ENCODE assay signal across 13 mouse cellular contexts in the genomic region with DNA sequence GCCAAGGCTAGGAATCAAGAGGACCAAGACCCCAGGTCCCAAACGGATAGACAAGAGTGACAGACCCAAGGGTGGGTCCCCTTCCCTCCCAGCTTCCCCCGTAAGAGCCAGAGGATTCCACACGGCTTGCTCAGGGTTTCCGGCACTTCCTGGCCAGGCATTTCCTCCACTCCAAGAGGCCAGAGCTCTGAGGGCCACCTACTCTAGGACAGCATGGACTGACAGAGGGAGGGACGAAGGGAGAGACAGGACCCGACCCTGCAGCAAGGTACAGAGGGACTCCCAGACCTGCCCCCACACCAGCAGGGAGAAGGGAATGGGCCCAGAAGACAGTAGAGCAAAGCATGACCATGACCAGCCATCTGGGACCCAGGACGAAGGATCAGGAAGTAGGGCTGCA. TPM values are rescaled to one million over a fixed set of nuclear protein-coding genes. Genes with fewer than 3 reads are reported as not detected.
DNase-seq lines count a peak whose midpoint lies in the region; ATAC-seq and TF ChIP-seq lines count a peak whose summit lies in the region.
"Had no signal": no experiment of that assay in that cellular context is flagged by ENCODE, and none has a peak within 500 bp of the region (broad histone marks: within the 10 kb centered on the region; RNA-seq: fewer than 3 reads in every experiment).

No protein-coding gene starts in this region.

- H3K27ac ChIP-seq in hindbrain, embryonic 11.5 days (ENCODE audit: low read depth, low read length): peak overlapping the region; percentile 87
- no peak overlapping the region for H3K27ac ChIP-seq in hindbrain, embryonic 14.5 days
- H3K27ac ChIP-seq in neural tube, embryonic 11.5 days (ENCODE audit: low read depth, low read length): peak overlapping the region; percentile 92; the same call in 1 of the 2 replicates
- no peak overlapping the region for H3K27ac ChIP-seq in neural tube, embryonic 15.5 days (replicated peaks)
- H3K27ac ChIP-seq in intestine, postnatal 0 days (ENCODE audit: low read depth, low read length): peak overlapping the region; percentile 82
- H3K27ac ChIP-seq in stomach, embryonic 16.5 days (ENCODE audit: low read length): peak overlapping the region; percentile 38
- H3K27ac ChIP-seq: limb, embryonic 15.5 days had no signal

- H3K4me2 ChIP-seq in hindbrain, embryonic 11.5 days (replicated peaks; ENCODE audit: low read depth, low read length): no peak overlapping the region
- H3K4me2 ChIP-seq in hindbrain, embryonic 14.5 days (replicated peaks): no peak overlapping the region
- H3K4me2 ChIP-seq in neural tube, embryonic 11.5 days (ENCODE audit: low read depth): no peak overlapping the region
- H3K4me2 ChIP-seq in neural tube, embryonic 15.5 days: no peak overlapping the region
- H3K4me2 ChIP-seq in intestine, postnatal 0 days (replicated peaks; ENCODE audit: low read depth): peak overlapping the region; percentile 21; the same call in 1 of the 2 replicates
- no peak overlapping the region for H3K4me2 ChIP-seq in stomach, embryonic 16.5 days (ENCODE audit: low read depth, low read length)
- H3K4me2 ChIP-seq: limb, embryonic 15.5 days had no signal

- H3K4me1 ChIP-seq in hindbrain, embryonic 11.5 days (replicated peaks; ENCODE audit: control insufficient read depth, insufficient read depth, low read length): peaks cover 44% of the 10 kb centered on the region
- peaks cover 87% of the 10 kb centered on the region for H3K4me1 ChIP-seq in hindbrain, embryonic 14.5 days (replicated peaks; ENCODE audit: control insufficient read depth, insufficient read depth, low read length)
- peaks cover 73% of the 10 kb centered on the region for H3K4me1 ChIP-seq in neural tube, embryonic 11.5 days (ENCODE audit: control insufficient read depth, insufficient read depth, low read length)
- H3K4me1 ChIP-seq in neural tube, embryonic 15.5 days: peaks cover 95% of the 10 kb centered on the region
- peaks cover 10% of the 10 kb centered on the region; the same call in 1 of the 2 replicates for H3K4me1 ChIP-seq in intestine, postnatal 0 days (replicated peaks; ENCODE audit: control insufficient read depth, insufficient read depth, low read length)
- H3K4me1 ChIP-seq in stomach, embryonic 16.5 days (ENCODE audit: control insufficient read depth, insufficient read depth, low read length): peaks cover 55% of the 10 kb centered on the region

- no peaks in the 10 kb centered on the region for H3K27me3 ChIP-seq in hindbrain, embryonic 11.5 days (ENCODE audit: control insufficient read depth, insufficient read depth, low read length)
- no peaks in the 10 kb centered on the region for H3K27me3 ChIP-seq in hindbrain, embryonic 14.5 days (ENCODE audit: control insufficient read depth, insufficient read depth, low read length)
- no peaks in the 10 kb centered on the region for H3K27me3 ChIP-seq in neural tube, embryonic 11.5 days (ENCODE audit: control insufficient read depth, insufficient read depth, low read length)
- no peaks in the 10 kb centered on the region for H3K27me3 ChIP-seq in neural tube, embryonic 15.5 days (replicated peaks)
- no peaks in the 10 kb centered on the region for H3K27me3 ChIP-seq in intestine, postnatal 0 days (replicated peaks; ENCODE audit: control insufficient read depth, insufficient read depth, low read length)
- no peaks in the 10 kb centered on the region for H3K27me3 ChIP-seq in stomach, embryonic 16.5 days (ENCODE audit: control insufficient read depth, insufficient read depth, low read length)
- H3K27me3 ChIP-seq: limb, embryonic 15.5 days had no signal

- H3K9ac ChIP-seq in hindbrain, embryonic 11.5 days (ENCODE audit: low read depth, low read length): peak overlapping the region; percentile 15; the same call in 1 of the 2 replicates
- no peak overlapping the region for H3K9ac ChIP-seq in hindbrain, embryonic 14.5 days
- H3K9ac ChIP-seq in neural tube, embryonic 11.5 days (ENCODE audit: low read length): no peak overlapping the region
- no peak overlapping the region for H3K9ac ChIP-seq in neural tube, embryonic 15.5 days (replicated peaks)
- no peak overlapping the region for H3K9ac ChIP-seq in intestine, postnatal 0 days (ENCODE audit: low read depth, low read length)
- 0 out of 2 replicates have a peak overlapping the region, but pooled peaks have one; percentile 1 for H3K9ac ChIP-seq in stomach, embryonic 16.5 days (ENCODE audit: low read length)
- H3K9ac ChIP-seq: limb, embryonic 15.5 days had no signal

- DNase-seq in hindbrain, embryonic 11.5 days (ENCODE audit: low spot score): no peak
- DNase-seq in hindbrain, embryonic 14.5 days (ENCODE audit: low spot score): no peak
- DNase-seq in neural tube, embryonic 11.5 days (ENCODE audit: low spot score): no peak
- no peak for DNase-seq in MN1 (ENCODE audit: low spot score)
- DNase-seq in embryo, embryonic 10 days (ENCODE audit: low spot score): no peak
- DNase-seq: adrenal gland, postnatal 36 days; cerebellum, adult 2 months; right cerebral cortex, adult 18-20 months had no signal

- H3K9me3 ChIP-seq in hindbrain, embryonic 11.5 days (ENCODE audit: control insufficient read depth, low read length): no peaks in the 10 kb centered on the region
- no peaks in the 10 kb centered on the region for H3K9me3 ChIP-seq in hindbrain, embryonic 14.5 days (ENCODE audit: control insufficient read depth, low read length)
- H3K9me3 ChIP-seq in neural tube, embryonic 11.5 days (ENCODE audit: control insufficient read depth, low read length): no peaks in the 10 kb centered on the region
- no peaks in the 10 kb centered on the region for H3K9me3 ChIP-seq in neural tube, embryonic 15.5 days (replicated peaks)
- H3K9me3 ChIP-seq in intestine, postnatal 0 days (ENCODE audit: control insufficient read depth): no peaks in the 10 kb centered on the region
- H3K9me3 ChIP-seq in stomach, embryonic 16.5 days (replicated peaks; ENCODE audit: control insufficient read depth, low read length): no peaks in the 10 kb centered on the region
- H3K9me3 ChIP-seq: limb, embryonic 15.5 days had no signal

- no peak for ATAC-seq in hindbrain, embryonic 11.5 days (ENCODE audit: low FRiP score)
- ATAC-seq in hindbrain, embryonic 14.5 days (ENCODE audit: low FRiP score): no peak
- no peak for ATAC-seq in neural tube, embryonic 11.5 days (ENCODE audit: insufficient read depth, low FRiP score, low TSS enrichment)
- ATAC-seq in neural tube, embryonic 15.5 days (ENCODE audit: low FRiP score): no peak
- peak; percentile 2; the same call in 1 of the 2 replicates for ATAC-seq in intestine, postnatal 0 days
- ATAC-seq in stomach, embryonic 16.5 days (ENCODE audit: insufficient read depth, low FRiP score): peak; percentile 14; the same call in 1 of the 2 replicates
- ATAC-seq: CD4-positive, CD25-positive, alpha-beta regulatory T cell, adult 4 months had no signal

- no peaks in the 10 kb centered on the region for H3K36me3 ChIP-seq in hindbrain, embryonic 11.5 days (ENCODE audit: control insufficient read depth, insufficient read depth, low read length)
- 0 out of 2 replicates have a peak, but pooled peaks cover 6% of the 10 kb centered on the region for H3K36me3 ChIP-seq in hindbrain, embryonic 14.5 days (replicated peaks; ENCODE audit: control insufficient read depth, insufficient read depth)
- H3K36me3 ChIP-seq in neural tube, embryonic 11.5 days (ENCODE audit: control insufficient read depth, insufficient read depth, low read length): 0 out of 2 replicates have a peak, but pooled peaks cover 2% of the 10 kb centered on the region
- H3K36me3 ChIP-seq in neural tube, embryonic 15.5 days: no peaks in the 10 kb centered on the region
- H3K36me3 ChIP-seq in intestine, postnatal 0 days (ENCODE audit: control insufficient read depth, insufficient read depth): no peaks in the 10 kb centered on the region; the same call in 1 of the 2 replicates
- H3K36me3 ChIP-seq in stomach, embryonic 16.5 days (ENCODE audit: control insufficient read depth, insufficient read depth, low read length): no peaks in the 10 kb centered on the region
- H3K36me3 ChIP-seq: limb, embryonic 15.5 days had no signal

- 75% methylated on average over 7 of the region's 7 CpGs for WGBS in hindbrain, embryonic 11.5 days
- WGBS in hindbrain, embryonic 14.5 days: 83% methylated on average over 7 of the region's 7 CpGs
- 78% methylated on average over 7 of the region's 7 CpGs for WGBS in neural tube, embryonic 11.5 days
- 80% methylated on average over 7 of the region's 7 CpGs for WGBS in neural tube, embryonic 15.5 days
- 52% methylated on average over 7 of the region's 7 CpGs for WGBS in intestine, postnatal 0 days
- WGBS in stomach, embryonic 16.5 days: 64% methylated on average over 7 of the region's 7 CpGs

- no peak for TF ChIP-seq CTCF in intestine, postnatal 0 days (IDR thresholded peaks at IDR 0.05; ENCODE audit: low read depth)

- H3K4me3 ChIP-seq in hindbrain, embryonic 11.5 days (ENCODE audit: low read depth, low read length): no peak overlapping the region
- no peak overlapping the region for H3K4me3 ChIP-seq in hindbrain, embryonic 14.5 days (replicated peaks; ENCODE audit: low read length)
- H3K4me3 ChIP-seq in neural tube, embryonic 11.5 days (ENCODE audit: low read depth, low read length): no peak overlapping the region
- H3K4me3 ChIP-seq in neural tube, embryonic 15.5 days (replicated peaks): no peak overlapping the region
- H3K4me3 ChIP-seq in intestine, postnatal 0 days (ENCODE audit: low read depth, low read length): no peak overlapping the region
- no peak overlapping the region for H3K4me3 ChIP-seq in stomach, embryonic 16.5 days (replicated peaks; ENCODE audit: low read length)
- H3K4me3 ChIP-seq: limb, embryonic 15.5 days had no signal

RNA-seq across cellular contexts. Expression of a gene that starts 7.6 kb away (rescaled TPM):
- polyA plus RNA-seq in hindbrain, embryonic 11.5 days (2014; fragmentation: Nextera tagmentation; extraction: Ambion mirVana): 17.2 and 17.8 TPM in 2 replicates
- 13.9 and 16.5 TPM in 2 replicates for polyA plus RNA-seq in hindbrain, embryonic 14.5 days (2014; fragmentation: Nextera tagmentation; extraction: Ambion mirVana)
- 18.9 and 20.3 TPM in 2 replicates for polyA plus RNA-seq in neural tube, embryonic 11.5 days (2014; fragmentation: Nextera tagmentation; extraction: Ambion mirVana)
- 10.5 and 11.9 TPM in 2 replicates for polyA plus RNA-seq in neural tube, embryonic 15.5 days (2015; fragmentation: Nextera tagmentation; extraction: Ambion mirVana)
- 10.1 and 12.0 TPM in 2 replicates for polyA plus RNA-seq in intestine, postnatal 0 days (2015; fragmentation: Nextera tagmentation; extraction: Ambion mirVana)
- 6.5 and 6.9 TPM in 2 replicates for polyA plus RNA-seq in stomach, embryonic 16.5 days (2015; fragmentation: Nextera tagmentation; extraction: Ambion mirVana)

RNA-seq across cellular contexts. Expression of a gene that starts 38.4 kb away (rescaled TPM):
- 1.2 and 1.8 TPM in 2 replicates for polyA plus RNA-seq in hindbrain, embryonic 11.5 days (2014; fragmentation: Nextera tagmentation; extraction: Ambion mirVana)
- 1.8 and 1.9 TPM in 2 replicates for polyA plus RNA-seq in hindbrain, embryonic 14.5 days (2014; fragmentation: Nextera tagmentation; extraction: Ambion mirVana)
- polyA plus RNA-seq in neural tube, embryonic 11.5 days (2014; fragmentation: Nextera tagmentation; extraction: Ambion mirVana): 1.0 TPM in 2 replicates
- polyA plus RNA-seq in neural tube, embryonic 15.5 days (2015; fragmentation: Nextera tagmentation; extraction: Ambion mirVana): 2.7 and 3.2 TPM in 2 replicates
- polyA plus RNA-seq in intestine, postnatal 0 days (2015; fragmentation: Nextera tagmentation; extraction: Ambion mirVana): 0.20 TPM in 2 replicates
- 0.44 and 0.65 TPM in 2 replicates for polyA plus RNA-seq in stomach, embryonic 16.5 days (2015; fragmentation: Nextera tagmentation; extraction: Ambion mirVana)
- polyA plus RNA-seq: CD4-positive, CD25-positive, alpha-beta regulatory T cell, adult 4 months had no signal

Comparison
In these comparisons a context has a peak if more than half of its experiments do, and no peak if none do; other contexts are left out.
1. H3K27ac ChIP-seq: peak in hindbrain, embryonic 11.5 days (single experiment), neural tube, embryonic 11.5 days (single experiment), intestine, postnatal 0 days (single experiment) and stomach, embryonic 16.5 days (single experiment); none in hindbrain, embryonic 14.5 days (single experiment) and neural tube, embryonic 15.5 days (single experiment).
2. H3K9ac ChIP-seq: peak in hindbrain, embryonic 11.5 days (single experiment) and stomach, embryonic 16.5 days (single experiment); none in hindbrain, embryonic 14.5 days (single experiment), neural tube, embryonic 11.5 days (single experiment), neural tube, embryonic 15.5 days (single experiment) and intestine, postnatal 0 days (single experiment).
3. ATAC-seq: peak in intestine, postnatal 0 days (single experiment) and stomach, embryonic 16.5 days (single experiment); none in hindbrain, embryonic 11.5 days (single experiment), hindbrain, embryonic 14.5 days (single experiment), neural tube, embryonic 11.5 days (single experiment) and neural tube, embryonic 15.5 days (single experiment).